Mouse (Mus musculus): ENCODE measurements around the gene Tcl1b1. TPM values are rescaled to one million over a fixed set of nuclear protein-coding genes. Genes with fewer than 3 reads are reported as not detected.
A peak's percentile ranks its signal among the peaks of the same experiment; 100 is the strongest.
"Not testable (repeated sequence)": the region's sequence is repeated elsewhere in the genome, so short reads cannot be mapped to it uniquely, and the experiment has no call there.

Tcl1b1 gene
- not detected for total RNA-seq (2021)
- long read RNA-seq, experiment 1, result 0 reads
- long read RNA-seq, experiment 2, result 0 reads

DNA sequence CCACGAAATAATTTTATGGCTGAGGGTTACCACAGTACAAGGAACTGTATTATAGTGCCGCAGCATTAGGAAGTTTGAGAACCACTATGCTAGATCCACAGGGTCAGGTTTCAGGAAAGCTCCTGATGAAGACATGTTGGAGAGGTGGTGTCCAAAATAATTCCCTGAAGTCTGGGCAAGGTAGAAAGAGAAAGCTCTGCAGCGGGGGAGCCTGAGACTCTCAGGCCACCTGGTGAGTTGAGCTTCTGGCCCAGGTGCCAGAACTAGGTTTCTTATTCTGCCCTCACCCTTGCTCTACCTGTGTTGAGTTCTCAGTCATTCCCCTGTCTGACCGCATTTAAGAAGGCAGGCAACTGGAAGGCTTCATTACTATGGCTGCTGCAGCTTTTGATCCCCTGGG lies at the start of gene Tcl1b1:
Gene Tcl1b1 (plus strand): TSS at position 301 of the 400 bp plus-strand sequence.
- no peak for DNase-seq

- DNase-seq, result no peak
These were observed 49.7 kb upstream of the Tcl1b1 start for GRCm38 (mm10) chr12:105109812-105110211.

DNA sequence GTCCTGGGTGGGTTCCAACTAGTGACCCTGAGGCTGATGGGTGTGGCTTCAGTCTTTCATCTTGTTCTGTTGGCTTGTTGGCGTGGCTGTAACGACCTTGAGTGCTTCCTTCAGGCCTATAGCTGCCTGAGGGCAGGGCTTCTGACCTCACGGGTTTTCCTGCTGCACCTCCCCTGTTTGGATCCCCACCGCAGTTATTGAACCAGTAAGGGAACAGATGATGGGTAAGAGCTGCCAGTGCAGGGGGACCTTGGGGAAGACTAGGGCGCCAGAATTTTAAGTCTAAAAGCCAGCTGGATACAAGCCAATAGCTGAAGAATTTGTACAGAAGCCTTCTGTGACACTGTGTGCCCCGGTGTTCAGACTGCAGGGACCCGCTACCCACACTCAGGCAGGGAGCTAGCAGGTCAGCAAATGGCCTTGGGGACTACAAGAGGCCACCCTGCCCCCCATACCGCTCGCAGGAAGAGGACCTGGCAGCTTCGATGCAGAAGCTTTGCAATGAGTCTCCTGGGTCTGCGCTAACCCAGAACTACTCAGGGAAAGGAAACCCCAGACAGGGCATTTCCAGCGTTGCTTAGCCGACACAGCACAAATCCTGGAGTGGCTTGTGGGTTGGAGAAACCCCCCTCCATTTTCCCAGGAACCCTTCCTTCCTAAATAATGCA lies 47.0 kb upstream of the Tcl1b1 start:
- DNase-seq, result no peak

GRCm38 (mm10) chr12:105116648-105117047 lies 42.8 kb upstream of the Tcl1b1 start:
- no peak for DNase-seq

- no peak for DNase-seq
These were observed 34.1 kb upstream of the Tcl1b1 start for GRCm38 (mm10) chr12:105125362-105125761.

DNA sequence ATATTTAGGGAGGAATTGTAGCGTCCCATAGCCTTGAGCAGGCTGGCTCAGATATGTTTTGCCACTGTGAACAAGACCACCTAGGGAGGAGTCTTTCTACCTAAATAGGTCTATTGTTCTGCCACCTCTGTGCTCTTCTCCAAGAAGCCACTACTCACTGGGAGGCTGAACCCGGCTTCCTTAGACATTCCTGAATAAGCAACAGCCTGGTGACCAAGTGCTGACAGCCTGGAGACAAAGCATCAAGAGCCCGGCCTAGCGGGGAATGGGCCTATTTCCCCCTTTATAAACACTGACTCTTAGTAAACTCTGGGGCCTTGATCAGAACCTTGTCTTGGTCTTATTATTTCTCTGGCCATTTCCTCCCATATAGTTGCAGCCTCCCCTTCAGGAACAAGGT lies 33.0 kb upstream of the Tcl1b1 start:
- DNase-seq, result no peak

GRCm38 (mm10) chr12:105127607-105128006 lies 31.9 kb upstream of the Tcl1b1 start:
- no peak for DNase-seq

DNA sequence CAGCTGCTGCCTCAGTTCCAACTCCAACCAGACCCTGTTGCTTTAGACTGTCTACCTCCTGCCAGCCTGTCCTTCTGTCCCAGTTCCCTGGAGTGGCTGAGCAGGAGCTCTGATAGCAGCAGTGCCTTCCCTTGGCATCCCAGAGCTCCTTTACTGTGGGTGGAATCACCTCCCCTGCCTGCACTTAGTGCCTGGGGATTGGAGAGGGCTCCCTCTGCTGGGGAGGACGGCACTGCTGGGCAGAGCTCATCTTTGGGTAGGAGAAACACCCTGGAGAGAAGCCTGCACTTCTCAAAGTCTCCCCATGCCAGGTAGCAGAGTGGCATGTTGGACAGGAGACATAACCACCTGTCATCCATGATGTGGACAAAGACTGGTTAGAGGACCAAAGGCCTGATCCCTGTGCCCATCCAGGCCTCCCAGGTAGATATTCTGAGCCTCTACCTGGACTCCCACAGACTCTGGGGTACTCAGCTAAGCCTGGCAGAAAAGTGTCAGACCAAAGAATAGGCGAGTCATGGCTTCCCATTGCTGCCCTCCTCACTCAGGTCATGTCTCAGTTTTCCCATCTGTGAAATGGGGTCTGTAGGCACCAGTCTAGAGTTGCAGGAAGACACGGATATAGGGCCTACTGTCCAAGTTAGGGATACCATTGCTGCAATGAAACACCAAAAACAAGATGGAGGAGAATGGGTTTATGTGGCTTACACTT lies 29.8 kb upstream of the Tcl1b1 start:
- DNase-seq, result not testable (repeated sequence)

DNA sequence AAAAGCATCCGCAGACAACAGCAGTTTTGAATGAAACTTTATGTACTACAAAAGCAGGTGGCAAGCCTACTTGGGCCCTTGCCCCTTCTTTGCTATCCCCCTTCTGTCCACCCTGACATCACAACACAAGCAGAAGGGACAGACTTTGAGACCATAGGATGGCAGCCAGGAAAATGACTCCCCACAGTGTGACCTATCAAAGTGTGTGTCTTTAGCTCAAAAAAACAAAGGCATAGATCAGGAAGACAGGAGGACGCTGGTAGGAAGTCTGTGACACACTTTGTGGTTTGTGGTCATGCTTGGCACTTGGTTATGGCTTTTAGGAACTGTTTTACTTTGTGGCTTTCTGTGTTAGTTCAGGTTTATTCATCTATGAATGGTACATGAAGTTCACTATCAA lies 25.3 kb upstream of the Tcl1b1 start:
- not testable (repeated sequence) for DNase-seq

DNA sequence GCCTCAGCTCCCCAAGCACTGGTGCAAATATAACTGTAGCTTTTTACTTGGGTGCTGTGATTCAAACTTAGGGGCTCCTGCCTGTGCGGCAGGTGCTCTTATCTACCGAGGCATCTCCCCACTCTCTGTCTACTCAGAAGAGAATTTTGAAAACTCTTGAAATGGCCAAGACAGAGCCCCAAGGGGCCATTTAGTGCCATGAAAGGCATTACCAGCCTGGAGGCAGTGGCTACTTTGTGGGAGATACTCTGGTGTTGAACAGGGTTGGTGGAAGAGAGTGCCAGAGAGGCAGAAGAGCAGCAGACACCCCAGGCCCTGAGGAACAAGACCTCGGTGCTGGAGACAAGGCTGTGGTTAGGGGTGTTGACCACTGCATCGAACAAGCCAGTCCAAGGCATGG lies 24.7 kb upstream of the Tcl1b1 start:
- DNase-seq, result not testable (repeated sequence)

DNA sequence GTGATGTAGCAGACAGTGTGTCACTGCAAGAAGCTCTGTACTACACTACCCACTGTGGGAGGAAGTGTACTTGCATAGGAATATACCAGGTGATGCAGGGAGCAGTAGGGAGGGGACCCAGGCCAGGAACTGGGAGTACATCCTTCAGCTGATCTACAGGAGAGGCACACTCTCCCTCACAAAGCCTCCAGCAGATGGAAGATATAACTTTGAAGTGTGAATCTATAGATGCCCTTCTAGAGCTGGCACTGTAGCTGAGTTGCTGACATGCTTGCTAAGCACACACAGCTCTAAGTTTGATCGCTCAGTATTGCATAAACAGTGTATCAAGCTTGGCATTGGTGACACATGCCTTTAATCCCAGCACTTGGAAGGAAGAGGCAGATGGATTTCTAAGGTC lies 21.8 kb upstream of the Tcl1b1 start:
- not testable (repeated sequence) for DNase-seq

- DNase-seq, result no peak
These were observed 16.4 kb upstream of the Tcl1b1 start for GRCm38 (mm10) chr12:105143096-105143495.

- not testable (repeated sequence) for DNase-seq
These were observed 14.6 kb upstream of the Tcl1b1 start for GRCm38 (mm10) chr12:105144928-105145327.

DNA sequence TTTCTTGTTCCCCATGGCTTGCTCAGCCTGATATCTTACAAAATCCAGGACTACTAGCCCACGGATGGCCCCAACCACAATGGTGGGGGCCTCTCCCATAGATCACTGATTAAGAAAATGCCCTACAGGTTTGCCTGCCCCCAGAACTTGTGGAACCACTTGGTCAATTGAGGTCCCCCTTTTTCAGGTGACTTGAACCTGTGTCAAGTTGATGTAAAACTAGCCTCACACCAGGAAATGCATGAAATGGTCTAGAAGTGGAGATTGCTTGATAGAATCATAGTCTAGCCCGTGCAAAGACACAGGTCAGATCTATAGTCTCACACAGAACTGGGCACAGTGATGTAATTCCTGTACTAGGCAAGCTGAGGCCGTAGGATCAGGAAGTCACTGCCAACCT lies 13.8 kb upstream of the Tcl1b1 start, which contains the start of gene Tcl1b2:
Gene Tcl1b2 (plus strand): TSS at position 301 of the 400 bp plus-strand sequence.
- no peak for DNase-seq

DNA sequence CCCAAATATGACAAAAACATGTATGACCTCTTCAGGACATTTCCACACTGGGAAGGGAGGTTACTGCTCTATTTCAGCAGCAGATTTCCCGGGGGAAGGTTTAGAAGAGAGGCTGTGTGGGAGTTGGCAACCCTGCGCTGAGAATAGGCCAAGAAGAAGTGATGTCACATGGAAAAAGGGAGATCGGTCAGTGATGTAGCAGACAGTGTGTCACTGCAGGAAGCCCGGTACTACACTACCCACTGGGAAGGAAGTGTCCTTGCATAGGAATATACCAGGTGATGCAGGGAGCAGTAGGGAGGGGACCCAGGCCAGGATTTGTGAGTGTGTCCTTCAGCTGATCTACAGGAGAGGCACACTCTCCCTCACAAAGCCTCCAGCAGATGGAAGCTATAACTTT lies 4.2 kb upstream of the Tcl1b1 start:
- DNase-seq, result not testable (repeated sequence)

GRCm38 (mm10) chr12:105158842-105159241 lies 648 bp upstream of the Tcl1b1 start:
- DNase-seq, result no peak

- DNase-seq, result no peak
These were observed 7.2 kb downstream of the Tcl1b1 start for GRCm38 (mm10) chr12:105166734-105167133.

- no peak for DNase-seq
These were observed 13.9 kb downstream of the Tcl1b1 start for GRCm38 (mm10) chr12:105173366-105173765.

DNA sequence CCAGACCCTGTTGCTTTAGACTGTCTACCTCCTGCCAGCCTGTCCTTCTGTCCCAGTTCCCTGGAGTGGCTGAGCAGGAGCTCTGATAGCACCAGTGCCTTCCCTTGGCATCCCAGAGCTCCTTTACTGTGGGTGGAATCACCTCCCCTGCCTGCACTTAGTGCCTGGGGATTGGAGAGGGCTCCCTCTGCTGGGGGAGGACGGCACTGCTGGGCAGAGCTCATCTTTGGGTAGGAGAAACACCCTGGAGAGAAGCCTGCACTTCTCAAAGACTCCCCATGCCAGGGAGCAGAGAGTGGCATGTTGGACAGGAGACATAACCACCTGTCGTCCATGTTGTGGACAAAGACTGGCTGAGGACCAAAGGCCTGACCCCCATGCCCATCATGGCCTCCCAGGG lies 14.8 kb downstream of the Tcl1b1 start:
- peak; percentile 60 for DNase-seq

DNA sequence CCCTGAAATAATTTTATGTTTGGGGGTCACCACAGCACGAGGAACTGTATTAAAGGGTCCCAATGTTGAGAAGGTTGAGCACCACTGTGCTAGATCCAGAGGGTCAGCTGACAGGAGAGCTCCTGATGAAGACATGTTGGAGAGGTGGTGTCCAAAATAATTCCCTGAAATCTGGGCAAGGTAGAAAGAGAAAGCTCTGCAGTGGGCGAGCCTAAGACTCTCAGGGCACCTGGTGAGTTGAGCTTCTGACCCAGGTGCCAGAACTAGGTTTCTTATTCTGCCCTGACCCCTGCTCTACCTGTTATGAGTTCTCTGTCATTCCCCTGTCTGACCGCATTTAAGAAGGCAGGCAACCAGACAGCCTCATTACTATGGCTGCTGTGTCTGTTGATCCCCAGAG lies 16.6 kb downstream of the Tcl1b1 start, which contains the start of gene Tcl1b5:
Gene Tcl1b5 (plus strand): TSS at position 301 of the 400 bp plus-strand sequence.
- DNase-seq, result not testable (repeated sequence)

GRCm38 (mm10) chr12:105181040-105181644 lies 21.7 kb downstream of the Tcl1b1 start:
- not testable (repeated sequence) for DNase-seq

DNA sequence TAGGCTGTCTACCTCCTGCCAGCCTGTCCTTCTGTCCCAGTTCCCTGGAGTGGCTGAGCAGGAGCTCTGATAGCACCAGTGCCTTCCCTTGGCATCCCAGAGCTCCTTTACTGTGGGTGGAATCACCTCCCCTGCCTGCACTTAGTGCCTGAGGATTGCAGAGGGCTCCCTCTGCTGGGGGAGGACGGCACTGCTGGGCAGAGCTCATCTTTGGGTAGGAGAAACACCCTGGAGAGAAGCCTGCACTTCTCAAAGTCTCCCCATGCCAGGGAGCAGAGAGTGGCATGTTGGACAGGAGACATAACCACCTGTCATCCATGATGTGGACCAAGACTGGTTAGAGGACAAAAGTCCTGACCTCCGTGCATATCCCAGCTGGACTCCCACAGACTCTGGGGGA lies 29.5 kb downstream of the Tcl1b1 start:
- DNase-seq, result not testable (repeated sequence)

DNA sequence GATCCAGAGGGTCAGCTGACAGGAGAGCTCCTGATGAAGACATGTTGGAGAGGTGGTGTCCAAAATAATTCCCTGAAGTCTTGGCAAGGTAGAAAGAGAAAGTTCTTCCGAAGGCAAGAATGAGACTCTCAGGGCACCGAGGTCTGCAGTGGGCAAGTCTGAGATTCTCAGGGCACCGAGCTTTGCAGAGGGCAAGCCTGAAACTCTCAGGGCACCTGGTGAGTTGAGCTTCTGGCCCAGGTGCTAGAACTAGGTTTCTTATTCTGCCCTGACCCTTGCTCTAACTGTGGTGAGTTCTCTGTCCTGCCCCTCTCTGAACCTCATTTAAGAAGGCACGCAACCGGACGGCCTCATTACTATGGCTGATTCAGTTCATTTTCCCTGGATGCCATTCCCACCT lies 31.3 kb downstream of the Tcl1b1 start, which contains the start of gene Tcl1b3:
Gene Tcl1b3 (plus strand): TSS at position 301 of the 400 bp plus-strand sequence.
- not testable (repeated sequence) for DNase-seq
